Mouse (Mus musculus): Measurements from ENCODE around the gene Ccdc124. TPM values are rescaled to one million over a fixed set of nuclear protein-coding genes. Genes with fewer than 3 reads are reported as not detected.

Gene Ccdc124
- polyA plus RNA-seq (2012; rRNA removed) = 38.1 and 44.2 TPM in 2 replicates

- no peak for DNase-seq (ENCODE audit: low read depth)
Observed at GRCm38 (mm10) chr8:70873364-70873985, at the start of gene Ccdc124. Gene Ccdc124 (minus strand): TSS chr8:70873935.

DNA sequence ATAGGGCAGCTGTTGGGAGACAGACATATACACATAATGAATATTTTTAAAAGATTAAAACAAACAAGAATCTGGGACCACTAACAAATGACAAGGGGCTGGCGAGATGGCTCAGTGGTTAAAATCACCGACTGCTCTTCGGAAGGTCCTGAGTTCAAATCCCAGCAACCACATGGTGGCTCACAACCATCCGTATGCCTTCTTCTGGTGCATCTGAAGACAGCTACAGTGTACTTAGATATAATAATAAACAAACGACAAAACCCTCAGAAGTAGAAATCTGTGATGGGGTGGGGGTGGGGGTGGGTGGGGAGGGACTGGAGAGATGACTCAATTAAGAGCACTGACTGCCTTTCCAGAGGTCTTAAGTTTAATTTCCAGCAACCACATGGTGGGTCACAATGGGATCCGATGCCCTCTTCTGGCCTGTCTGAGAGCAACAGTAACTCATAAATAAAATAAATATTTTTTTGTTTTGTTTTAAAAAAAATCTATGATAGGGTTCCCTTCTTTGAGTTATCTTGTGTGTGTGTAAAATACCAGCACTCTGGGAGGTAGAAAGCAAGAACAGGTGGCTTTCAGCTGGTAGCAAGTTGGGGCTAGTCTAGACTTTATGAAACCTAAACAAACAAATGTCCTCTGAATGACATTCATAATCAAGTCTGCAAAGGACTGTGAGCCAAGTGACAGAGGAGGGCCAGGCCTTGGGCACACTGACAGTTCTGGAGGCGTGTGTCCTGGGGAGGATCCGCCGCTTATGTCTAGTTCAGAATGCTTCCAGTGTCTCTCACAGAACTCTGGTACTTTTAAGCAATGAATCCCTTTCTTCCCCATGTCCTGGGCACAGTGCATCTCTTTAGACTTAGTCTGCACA, 46.6 kb upstream of the Ccdc124 start:
- DNase-seq (ENCODE audit: low read depth) = no peak

GRCm38 (mm10) chr8:70914704-70915103, 41.0 kb upstream of the Ccdc124 start:
- no peak for DNase-seq (ENCODE audit: low read depth)

DNA sequence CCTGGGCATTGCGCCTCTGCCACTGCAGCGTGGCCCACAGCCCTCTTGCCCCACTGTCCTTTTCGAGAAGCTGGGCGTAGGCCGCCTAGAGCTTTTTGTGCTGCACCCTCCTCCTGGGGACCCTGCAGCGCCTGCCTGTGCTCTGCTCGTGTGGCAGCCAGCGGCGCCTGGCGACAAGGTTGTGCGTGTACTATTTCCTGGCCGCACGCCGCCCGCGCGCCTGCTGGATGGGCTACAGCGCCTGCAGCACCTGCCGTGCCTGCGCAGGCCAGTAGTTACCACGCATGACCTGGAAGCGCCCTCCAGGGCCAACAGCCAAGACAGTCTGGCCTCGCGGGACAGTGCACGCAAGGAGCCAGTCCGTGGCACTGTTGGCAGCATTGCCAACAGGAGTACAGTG, 39.8 kb upstream of the Ccdc124 start:
- DNase-seq (ENCODE audit: low read depth) = no peak

GRCm38 (mm10) chr8:70912955-70913354, 39.2 kb upstream of the Ccdc124 start:
- DNase-seq (ENCODE audit: low read depth) = no peak

- DNase-seq (ENCODE audit: low read depth) = no peak
Observed at GRCm38 (mm10) chr8:70911596-70911995, 37.9 kb upstream of the Ccdc124 start.

- DNase-seq (ENCODE audit: low read depth) = no peak
Observed at GRCm38 (mm10) chr8:70907518-70907917, 33.8 kb upstream of the Ccdc124 start.

- DNase-seq (ENCODE audit: low read depth) = no peak
Observed at GRCm38 (mm10) chr8:70905831-70906736, 32.3 kb upstream of the Ccdc124 start, which contains the start of gene Map1s. Gene Map1s (plus strand): TSS chr8:70905932.

DNA sequence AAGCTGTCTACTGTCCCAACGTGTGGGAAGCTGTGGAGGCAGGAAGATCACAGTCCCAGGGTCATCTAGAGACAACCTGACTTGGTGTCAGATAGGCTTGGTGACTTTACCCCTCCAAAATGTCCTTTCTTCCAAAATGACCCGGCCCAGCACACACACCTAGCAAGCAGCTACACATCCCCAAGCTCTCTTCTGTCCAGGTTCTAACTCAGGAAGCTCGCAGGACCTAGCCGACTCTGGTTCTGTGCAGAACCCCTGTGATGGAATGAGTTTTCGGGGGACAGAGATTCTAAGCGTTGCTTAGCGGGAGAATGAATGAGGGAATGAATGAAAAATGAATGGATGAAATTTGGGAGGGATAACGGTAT, 31.7 kb upstream of the Ccdc124 start:
- no peak for DNase-seq (ENCODE audit: low read depth)

- DNase-seq (ENCODE audit: low read depth) = no peak
Observed at GRCm38 (mm10) chr8:70904532-70904931, 30.8 kb upstream of the Ccdc124 start.

- no peak for DNase-seq (ENCODE audit: low read depth)
Observed at GRCm38 (mm10) chr8:70903582-70903981, 29.8 kb upstream of the Ccdc124 start.

DNA sequence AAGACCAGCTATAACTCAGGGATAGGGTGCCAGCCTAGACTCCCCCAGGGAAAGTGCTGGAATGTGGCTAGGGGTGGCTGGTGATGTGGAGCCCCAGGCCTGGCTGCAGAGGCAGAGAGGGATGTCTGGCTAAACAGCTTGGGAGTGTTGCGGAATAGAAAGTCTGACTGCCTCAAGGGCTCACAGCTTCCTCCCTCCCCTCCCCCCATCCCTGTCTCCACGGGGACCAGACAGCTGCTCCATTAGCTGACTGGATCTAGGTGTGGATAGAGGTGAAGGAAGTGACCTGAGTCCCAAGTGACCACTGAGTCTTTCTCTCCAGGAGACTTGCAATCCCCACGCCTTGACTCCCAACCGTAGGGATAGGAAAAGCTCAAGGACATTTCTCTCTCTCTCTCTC, 29.4 kb upstream of the Ccdc124 start:
- no peak for DNase-seq (ENCODE audit: low read depth)

DNA sequence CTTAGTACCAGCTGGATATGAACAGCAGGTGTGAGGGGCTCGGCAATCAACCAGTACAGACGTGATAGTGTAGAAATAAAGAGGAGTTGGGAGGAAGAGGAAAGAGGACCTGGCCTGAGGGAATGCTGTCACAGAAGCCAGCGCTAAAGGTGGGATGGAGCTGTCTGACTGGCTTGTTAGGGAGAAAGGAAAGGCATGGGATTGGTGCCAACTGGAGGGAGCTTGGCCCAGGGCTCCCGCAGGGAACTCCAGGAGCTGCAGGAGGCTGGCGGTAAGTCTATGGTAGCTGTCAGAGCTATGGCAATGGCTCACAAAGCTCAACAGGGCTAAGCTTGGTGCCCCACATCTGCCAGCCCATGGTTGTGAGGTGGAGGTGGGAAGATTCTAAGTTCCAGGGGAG, 28.5 kb upstream of the Ccdc124 start:
- DNase-seq (ENCODE audit: low read depth) = no peak

- DNase-seq (ENCODE audit: low read depth) = no peak
Observed at GRCm38 (mm10) chr8:70900872-70901387, 27.2 kb upstream of the Ccdc124 start.

DNA sequence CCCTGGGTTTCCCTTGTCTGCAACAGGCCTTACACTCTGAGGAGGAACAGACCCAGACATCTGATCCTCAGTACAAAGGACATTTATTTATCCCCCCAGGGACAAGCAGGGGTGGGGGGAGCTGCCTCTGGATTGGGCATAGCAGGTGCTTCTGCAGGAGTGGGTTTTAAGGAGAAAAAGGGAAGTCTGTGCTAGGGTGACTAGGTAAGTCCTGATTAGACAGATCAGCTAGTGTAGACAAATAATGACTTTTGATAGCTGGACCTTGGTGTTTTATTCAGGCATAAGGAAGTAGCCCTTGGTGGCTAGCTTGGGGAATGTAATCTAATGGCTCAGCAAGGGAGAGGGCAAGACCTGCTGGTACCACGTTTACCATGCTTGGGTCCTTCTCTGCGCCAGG, 25.5 kb upstream of the Ccdc124 start:
- no peak for DNase-seq (ENCODE audit: low read depth)

DNA sequence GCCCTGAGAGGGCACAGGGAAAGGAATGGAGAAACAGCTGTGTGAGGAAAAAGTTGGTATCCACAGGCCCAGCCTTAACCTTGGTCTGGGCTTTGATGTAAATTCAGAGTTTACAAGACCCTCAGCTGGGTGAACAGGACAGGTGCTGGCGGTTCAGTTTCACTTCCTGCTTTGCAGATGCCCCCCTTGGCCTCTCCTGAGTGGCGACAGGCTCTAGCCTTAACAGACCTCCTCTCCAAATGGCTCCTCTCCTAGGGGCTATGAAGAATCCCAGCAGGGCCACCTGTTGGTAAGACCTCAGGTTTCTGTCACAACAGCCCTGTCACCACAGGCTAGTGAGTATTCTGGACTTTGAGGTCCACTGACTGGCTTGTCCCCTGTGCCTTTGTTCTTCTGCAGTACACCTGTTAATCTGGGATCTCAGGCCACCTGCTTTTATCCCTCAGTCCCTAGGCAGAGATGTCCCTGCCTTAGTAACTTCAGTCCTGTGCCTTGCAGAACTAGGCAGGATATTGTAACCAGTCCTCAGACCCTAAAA, 25.0 kb upstream of the Ccdc124 start:
- DNase-seq (ENCODE audit: low read depth) = no peak

DNA sequence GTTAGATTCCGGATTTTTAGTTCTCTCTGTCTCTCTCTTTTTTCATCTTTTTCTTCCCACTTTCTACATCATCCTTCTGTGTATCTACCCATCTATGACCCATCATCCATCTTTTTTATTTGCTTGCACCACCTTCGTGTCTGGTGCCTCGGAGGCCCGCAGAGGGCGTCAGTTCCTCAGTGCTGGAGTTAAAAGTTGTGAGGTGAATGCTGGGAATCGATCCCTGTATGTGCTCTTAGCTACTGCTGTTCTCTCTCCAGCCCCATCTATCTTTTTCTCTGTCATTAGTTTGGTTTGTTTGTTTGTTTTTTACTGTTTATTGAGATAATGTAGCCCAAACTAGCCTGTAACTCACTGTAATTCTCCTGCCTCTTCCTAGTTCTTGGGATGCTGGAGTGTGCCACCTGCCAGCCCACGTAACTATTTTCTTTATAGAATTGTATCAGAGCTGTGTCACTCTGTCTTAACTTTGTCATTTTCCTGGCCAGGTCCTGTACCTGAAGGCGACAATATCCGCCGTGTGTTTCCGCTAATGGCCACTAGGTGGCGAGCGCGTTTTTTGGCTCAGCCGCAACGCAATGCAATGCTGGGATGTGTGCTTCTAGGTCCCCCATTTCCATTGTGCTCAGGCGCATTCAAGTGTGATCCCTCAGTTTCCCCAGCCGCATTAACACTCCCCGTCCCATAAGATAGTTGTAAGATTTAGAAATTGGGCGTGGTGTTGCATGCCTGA, 24.1 kb upstream of the Ccdc124 start:
- DNase-seq (ENCODE audit: low read depth) = no peak

DNA sequence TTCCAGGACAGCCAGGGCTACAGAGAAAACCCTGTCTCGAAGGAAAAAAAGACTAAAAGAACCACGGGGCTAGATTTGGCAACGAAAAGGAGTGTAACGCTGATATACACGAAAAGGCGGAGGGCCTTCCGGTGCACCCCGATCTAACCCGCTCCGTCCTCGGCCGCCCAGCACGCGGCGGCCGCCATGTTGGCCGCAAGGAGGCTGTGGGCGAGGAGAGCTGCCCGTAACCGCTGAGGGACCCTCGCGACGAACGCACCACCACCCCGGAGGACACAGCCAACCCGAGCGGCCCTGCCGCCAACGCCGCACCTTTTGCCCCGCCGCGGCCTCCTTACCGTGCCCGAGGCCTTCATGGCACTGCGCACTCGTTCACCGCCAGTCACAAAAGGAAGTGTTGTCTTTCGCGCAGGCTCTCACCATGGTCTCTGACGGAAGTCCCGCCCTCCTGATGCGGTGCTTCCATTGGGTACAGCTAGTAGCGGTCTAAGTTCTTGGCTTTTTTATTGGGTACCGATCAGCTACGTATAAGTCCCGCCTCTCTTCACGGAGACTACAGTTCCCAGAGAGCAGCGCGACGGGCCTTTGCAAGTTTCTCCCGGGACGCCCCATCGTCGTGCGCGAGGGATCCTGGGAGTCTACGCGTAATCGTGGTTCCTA, 23.4 kb upstream of the Ccdc124 start, which contains the start of gene Rpl18a:
Gene Rpl18a, minus strand, starts transcription at position 392 of the 660 bp plus-strand sequence.
- peak; percentile 93 for DNase-seq (ENCODE audit: low read depth)

- no peak for DNase-seq (ENCODE audit: low read depth)
Observed at GRCm38 (mm10) chr8:70896316-70897020, 22.7 kb upstream of the Ccdc124 start.

All from gonadal fat pad, adult 2 months (tissue).